Mouse (Mus musculus) heart, postnatal 14 days (tissue): Measurements from ENCODE around the gene Tmem265. TPM values are rescaled to one million over a fixed set of nuclear protein-coding genes. Genes with fewer than 3 reads are reported as not detected.

Experiments
- DNase-seq, 2 experiments: peaks; one replicate each; pipeline ENCODE4 v3.0.0; 2021 to 2022
- intact Hi-C: fragments of 180-260 bp; cut with DNase I; formaldehyde crosslinking; loops from one replicate; pipeline ENCODE4 v1.15.1; 2025
- total RNA-seq, 2 experiments: library from RNA; stranded (reverse); gene quantifications; 2 replicates each; pipeline ENCODE4 v1.2.3; 2021

Gene Tmem265
- total RNA-seq, 2 experiments from 2014 or later: not detected

DNA sequence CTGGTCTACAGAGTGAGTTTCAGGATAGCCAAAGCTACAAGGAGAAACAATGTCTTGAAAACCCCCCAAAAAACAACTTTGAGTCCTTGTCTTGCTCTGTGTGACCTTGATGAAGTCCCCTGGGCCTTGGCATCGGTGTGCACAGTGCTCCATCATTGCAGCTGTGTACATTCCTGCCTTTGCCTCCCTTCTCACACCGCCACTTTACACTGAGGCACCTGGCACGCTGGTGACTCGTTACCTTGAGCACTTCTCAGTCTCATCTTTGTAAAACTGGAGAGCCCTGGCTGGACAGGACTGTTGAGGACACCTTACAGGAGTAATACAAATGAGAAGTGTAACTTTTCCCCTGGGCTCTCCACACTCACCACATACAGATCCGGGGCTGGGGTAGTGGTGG lies 26.0 kb downstream of the Tmem265 start:
- intact Hi-C loops: loop anchor here (5.0 kb wide), 1 partner anchor 225 kb away; no protein-coding TSS in a partner anchor

DNA sequence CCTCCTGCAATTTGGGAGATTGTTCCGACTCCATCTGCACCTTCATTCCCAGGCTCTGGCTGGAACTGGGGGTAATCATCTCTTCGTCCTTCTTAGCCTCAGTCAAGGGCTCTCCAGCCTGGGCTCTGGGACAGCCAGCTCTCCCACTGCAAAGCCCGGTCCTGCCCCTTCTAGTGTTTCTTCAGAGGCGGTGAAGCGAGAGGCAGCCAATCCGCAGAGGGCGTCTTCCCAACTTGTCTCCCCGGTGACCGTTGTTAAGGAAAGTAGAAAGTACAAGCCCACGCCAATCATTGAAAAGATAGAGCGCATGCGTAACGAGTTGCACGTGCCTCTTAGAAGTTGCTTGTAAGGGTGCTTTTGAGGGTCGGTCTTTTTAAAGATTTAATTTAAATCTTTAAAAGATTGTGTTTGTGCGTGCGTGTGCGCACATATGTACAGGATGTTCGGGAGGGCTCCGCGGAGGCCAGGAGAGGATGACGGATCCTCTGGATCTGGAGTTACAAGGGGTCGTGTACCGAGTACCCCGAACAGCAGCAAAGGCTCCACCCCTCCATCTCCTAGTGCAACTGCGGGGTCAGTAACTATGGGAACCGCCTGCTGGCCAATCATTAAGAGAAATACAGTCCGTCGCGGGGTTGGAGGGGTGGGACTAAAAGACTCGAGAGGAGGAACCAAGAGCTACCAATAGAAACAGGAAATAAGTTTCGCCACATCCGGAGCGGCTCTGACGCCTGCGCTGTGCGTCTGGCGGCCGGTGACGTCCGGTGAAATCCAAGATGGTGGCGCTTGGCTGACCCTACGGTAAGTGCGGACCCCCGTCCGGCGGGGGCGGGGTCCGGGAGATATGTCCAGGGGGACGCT lies 27.1 kb downstream of the Tmem265 start, which contains the start of the genes Ccdc189 and Rnf40:
Gene Ccdc189, minus strand, starts transcription at position 585 of the 861 bp plus-strand sequence.
Gene Rnf40, plus strand, starts transcription at position 757 of the 861 bp plus-strand sequence.
- peak; percentile 89 to 91 for DNase-seq
- intact Hi-C loops: loop anchor here (5.0 kb wide), 1 partner anchor 226 kb away; no protein-coding TSS in a partner anchor

More for the DNA sequence above, 26.0 kb downstream of the Tmem265 start:
- DNase-seq: no peak

DNA sequence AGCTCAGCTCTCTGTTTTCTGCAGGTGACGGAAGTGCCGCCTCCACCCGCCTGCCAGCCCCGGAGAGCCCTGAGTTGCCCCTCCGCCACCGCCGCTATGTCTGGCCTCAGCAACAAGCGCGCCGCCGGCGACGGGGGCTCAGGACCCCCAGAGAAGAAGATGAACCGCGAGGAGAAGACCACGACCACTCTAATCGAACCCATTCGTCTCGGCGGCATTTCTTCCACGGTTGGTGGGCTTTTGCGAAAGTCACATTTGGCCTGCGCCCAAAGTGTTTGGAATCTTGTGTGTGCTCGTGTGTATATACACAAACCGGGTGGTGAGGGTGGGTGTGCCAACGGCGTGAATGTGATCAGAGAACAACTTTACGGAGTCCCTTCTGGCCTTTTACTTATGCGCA lies 27.7 kb downstream of the Tmem265 start:
- intact Hi-C loops: loop anchor here (5.0 kb wide), 1 partner anchor 227 kb away; no protein-coding TSS in a partner anchor
- no peak for DNase-seq

DNA sequence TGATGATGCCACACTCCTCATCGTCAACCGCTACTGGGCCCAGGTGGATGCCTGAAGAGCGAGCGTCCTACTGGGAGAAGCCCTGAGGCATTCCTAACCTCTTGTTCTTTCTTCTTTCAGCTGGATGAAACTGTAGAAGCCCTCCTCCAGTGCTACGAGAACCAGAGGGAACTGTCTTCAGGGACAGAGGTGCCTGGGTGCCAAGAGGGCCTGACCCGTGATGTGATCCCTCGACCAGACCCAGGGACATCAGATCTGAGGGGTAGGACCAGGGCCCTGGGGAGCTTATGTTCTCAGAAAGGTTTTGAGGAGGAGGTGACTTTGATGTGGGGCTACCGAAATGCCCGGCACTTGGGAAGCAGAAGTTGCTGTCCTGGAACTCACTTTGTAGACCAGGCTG lies 28.4 kb downstream of the Tmem265 start:
- DNase-seq: no peak
- intact Hi-C loops: loop anchor here (5.0 kb wide), 1 partner anchor 227 kb away; no protein-coding TSS in a partner anchor

DNA sequence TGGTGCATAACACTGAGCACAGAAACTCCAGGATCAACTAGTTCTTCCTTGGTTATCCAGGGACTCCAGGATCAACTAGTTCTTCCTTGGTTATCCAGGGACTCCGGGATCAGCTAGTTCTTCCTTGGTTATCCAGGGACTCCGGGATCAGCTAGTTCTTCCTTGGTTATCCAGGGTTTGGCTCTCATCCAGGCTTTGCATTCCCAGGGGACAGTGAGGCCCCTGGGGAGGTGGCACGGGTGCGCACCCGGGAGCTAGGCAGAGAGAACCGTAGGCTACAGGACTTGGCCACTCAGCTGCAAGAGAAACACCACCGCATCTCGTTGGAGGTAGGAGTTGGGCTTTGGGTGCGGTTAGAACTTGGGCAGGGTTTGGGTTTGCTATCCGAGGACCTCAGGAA lies 29.9 kb downstream of the Tmem265 start:
- DNase-seq: no peak
- intact Hi-C loops: no loop called here

DNA sequence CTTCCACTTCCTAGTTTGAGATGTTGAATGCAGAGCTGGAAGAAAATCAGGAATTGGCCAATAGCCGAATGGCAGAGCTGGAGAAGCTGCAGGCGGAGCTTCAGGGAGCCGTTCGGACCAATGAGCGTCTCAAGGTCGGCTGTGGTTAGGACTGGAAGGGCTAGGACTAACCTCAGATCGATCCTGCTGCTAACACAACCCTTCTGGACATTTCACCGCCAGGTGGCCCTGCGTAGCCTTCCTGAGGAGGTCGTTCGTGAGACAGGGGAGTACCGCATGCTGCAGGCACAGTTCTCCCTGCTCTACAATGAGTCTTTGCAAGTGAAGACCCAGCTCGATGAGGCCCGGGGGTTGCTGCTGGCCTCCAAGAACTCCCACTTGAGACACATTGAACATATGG lies 31.4 kb downstream of the Tmem265 start:
- DNase-seq: no peak
- intact Hi-C loops: no loop called here

DNA sequence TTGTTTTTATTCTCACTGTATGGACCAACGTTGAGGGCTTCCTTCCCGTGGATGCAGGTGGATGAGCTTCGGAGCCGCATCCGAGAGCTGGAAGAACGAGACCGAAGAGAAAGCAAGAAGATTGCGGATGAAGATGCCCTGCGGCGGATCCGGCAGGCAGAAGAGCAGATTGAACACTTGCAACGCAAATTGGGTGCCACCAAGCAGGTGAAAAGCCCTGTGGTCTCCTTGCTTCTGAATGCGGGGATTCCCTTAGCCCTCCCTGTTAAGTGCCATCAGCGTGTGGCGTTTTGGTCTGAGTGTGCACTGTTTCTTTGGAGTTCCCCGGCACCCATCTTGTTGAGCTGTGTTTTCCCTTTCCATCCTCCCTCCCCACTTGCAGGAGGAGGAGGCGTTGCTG lies 35.6 kb downstream of the Tmem265 start:
- intact Hi-C loops: no loop called here
- no peak for DNase-seq

DNA sequence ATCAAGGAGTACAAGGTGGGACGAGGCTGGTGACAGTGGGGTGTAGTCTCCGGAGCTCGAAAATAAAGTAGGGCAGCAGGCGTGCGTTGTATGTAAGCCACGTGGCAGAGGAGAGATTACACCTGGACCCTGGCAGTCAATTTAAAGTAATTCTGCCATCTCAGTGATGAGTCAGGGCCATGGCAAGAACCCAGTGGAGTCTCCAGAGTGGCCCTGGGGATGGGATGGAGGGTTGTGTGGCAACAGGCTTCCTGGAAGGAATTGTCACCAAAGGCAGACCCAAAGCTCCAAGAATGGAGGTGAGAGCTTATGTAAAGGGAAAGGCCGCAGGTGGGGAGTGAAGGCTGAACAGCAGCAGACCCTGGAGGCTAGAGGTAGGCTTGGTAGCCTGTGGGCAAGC lies 39.4 kb downstream of the Tmem265 start:
- no peak for DNase-seq
- intact Hi-C loops: no loop called here

DNA sequence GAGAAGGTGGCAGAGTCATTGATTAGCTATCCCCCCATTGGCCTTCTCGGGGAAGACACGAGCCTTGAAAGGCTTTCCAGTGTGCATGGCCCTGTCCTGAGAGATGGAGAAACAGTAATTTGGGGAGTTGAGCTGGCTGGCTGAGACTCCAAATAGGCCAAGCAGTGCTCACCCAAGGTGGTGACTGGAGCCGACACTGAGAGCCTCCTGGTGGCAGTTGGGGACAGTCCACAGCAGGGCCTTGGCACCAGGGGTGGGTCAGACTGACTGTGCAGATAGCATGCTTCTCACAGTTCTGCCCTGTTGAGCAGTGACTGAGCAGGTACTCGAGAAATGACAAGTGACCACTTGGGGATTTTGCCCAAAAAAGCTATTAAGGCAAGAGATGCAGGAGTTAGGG lies 40.5 kb downstream of the Tmem265 start:
- DNase-seq: no peak
- intact Hi-C loops: no loop called here

DNA sequence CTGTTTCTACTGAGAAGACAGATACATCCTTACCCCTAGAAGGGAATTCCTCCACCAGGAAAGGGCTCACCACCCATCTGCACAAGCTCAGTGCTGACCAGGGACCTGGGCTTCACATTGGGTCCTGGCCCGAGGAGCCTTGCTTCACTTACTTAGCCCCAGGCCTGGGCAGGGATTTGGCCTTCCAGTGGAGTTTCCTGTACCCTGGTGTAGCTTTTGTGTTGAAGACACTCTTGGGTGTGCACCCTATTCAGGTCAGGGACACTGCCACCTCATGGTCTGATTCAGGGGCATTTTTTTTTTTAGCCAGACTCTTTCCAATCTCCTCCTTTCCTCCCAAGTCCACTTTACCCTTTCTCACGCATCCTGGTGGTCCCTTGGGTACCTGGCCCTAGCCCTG lies 41.7 kb downstream of the Tmem265 start:
- DNase-seq: no peak
- intact Hi-C loops: no loop called here

DNA sequence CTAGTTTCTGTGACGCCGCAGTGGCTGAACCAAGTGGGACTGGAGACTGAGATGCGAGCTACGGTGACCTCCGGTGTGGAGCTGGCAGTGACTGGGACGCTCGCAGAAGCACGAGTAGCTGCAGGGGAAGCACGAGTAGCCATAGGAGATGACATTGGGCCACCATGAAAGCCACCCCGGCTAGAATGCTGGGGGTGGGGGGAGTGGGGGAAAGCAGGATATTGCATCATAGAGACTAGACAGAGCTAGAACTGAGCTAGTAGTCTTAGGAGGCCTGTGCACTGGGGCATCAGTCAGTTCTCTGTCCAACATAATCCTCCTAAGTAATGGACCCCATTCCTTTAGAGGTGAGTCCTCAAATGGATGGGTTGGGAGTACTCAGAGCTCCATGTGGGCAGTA lies 43.1 kb downstream of the Tmem265 start:
- intact Hi-C loops: no loop called here

DNA sequence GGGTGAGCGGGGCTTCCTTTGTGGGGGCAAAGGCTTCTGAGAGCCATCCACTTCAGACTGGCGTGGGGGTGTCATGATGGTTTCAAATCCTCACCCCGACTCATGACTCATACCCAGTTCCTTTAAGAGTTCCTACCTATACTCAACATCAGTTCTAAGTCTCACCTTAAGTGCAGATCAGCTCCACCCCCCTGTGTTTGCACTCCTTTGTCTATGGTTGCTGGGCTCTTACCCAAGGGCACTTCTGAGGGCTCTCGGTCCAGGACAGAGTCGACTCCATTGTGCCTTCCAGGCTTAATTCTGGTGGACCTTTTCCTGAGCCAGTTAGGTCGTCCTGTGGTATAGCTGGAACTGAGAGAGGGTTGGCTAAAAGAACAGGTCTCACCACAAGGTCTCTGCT lies 46.0 kb downstream of the Tmem265 start:
- DNase-seq: no peak
- intact Hi-C loops: no loop called here

More for the DNA sequence above, 43.1 kb downstream of the Tmem265 start:
- no peak for DNase-seq

DNA sequence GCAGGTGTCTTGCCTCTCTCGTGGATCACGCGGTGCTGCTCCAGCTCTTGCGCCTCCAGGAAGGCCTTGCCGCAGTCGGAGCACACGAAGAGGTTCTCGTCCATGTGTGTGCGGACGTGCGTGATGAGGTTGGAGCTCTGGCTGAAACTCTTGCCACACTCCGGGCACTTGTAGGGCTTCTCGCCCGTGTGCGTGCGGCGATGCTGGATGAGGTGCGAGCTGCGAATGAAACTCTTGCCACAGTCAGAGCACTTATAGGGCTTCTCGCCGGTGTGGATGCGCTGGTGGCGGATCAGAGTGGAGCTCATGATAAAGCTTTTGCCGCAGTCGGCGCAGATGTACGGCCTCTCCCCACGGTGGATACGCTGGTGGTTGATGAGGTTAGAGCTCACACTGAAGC lies 49.8 kb downstream of the Tmem265 start:
- intact Hi-C loops: no loop called here
- no peak for DNase-seq

DNA sequence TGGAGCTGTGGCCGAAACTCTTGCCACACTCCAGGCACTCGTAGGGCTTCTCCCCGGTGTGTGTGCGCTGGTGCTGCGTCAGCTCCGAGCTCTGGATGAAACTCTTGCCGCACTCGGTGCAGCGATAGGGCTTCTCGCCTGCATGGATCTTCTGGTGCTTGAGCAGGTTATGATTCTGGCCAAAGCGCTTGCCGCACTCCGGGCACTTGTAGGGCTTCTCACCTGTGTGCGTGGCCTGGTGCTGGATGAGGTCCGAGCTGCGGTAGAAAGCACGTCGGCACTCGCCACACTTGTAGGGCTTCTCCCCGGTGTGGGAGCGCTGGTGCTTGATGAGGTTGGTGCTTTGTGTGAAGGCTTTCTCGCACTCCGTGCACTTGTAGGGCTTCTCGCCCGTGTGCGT lies 50.4 kb downstream of the Tmem265 start:
- intact Hi-C loops: no loop called here
- no peak for DNase-seq

DNA sequence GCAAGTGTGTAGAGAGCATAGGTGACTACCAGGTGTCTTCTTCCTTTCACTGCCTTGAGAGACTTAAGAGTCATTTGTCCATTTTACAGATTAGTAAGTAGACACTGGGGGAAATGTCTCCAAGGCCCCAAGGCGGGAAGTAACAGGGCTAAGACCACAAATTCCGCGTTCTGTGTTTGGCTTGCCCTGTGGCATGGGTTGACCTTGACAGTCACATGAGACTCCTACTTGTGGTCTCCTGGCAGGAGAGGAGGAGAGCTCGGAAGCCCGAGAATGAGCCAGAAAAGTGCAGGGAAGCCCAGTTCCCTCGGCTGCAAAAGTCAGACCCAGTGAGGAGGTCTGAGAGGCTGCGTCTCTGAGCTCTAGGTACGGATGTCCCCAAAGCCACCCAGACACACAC lies 52.3 kb downstream of the Tmem265 start:
- intact Hi-C loops: no loop called here

DNA sequence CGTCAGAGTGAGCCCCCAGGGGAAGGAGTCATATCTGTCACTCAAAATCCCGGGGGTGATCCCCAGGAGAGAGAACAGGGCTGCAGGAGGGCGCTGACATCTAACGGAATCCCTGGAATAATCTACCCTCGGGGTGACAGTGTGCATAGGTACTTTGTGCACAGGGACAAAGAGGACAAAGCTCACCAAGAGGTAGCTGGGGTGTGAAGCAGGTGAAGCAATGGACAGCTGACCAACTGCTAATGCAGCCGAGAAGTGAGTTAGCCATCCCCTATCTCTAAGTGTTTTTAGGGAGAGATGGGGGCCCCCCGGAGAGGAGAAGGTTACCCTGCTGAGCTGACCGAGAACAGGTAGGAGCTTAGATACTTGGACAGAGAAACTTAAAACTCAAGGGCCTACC lies 52.9 kb downstream of the Tmem265 start:
- no peak for DNase-seq
- intact Hi-C loops: loop anchor here (1.0 kb wide), 1 partner anchor 26 kb away; no protein-coding TSS in a partner anchor

More for the DNA sequence above, 52.3 kb downstream of the Tmem265 start:
- no peak for DNase-seq

DNA sequence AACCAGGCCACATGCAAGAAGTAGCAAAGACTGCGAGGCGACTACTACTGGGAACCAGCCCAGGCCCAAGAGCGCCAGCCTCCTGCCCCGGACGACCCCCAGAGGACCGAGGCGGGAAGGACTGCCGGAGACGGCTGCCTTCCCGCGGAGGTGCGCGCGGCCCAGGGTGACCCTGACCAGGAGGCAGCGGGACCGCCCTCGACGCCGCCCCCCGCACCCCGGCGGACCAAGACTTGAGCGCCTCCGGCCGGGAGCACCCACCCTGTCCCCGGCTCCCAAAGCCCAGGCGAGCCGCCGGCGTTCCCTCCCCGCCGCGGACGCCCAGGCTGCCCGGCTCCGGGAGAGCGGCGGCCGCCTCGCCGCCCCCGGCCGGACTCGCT lies 53.3 kb downstream of the Tmem265 start:
- intact Hi-C loops: loop anchor here (1.0 kb wide), 1 partner anchor 26 kb away; no protein-coding TSS in a partner anchor
- DNase-seq: peak; percentile 71 to 73

DNA sequence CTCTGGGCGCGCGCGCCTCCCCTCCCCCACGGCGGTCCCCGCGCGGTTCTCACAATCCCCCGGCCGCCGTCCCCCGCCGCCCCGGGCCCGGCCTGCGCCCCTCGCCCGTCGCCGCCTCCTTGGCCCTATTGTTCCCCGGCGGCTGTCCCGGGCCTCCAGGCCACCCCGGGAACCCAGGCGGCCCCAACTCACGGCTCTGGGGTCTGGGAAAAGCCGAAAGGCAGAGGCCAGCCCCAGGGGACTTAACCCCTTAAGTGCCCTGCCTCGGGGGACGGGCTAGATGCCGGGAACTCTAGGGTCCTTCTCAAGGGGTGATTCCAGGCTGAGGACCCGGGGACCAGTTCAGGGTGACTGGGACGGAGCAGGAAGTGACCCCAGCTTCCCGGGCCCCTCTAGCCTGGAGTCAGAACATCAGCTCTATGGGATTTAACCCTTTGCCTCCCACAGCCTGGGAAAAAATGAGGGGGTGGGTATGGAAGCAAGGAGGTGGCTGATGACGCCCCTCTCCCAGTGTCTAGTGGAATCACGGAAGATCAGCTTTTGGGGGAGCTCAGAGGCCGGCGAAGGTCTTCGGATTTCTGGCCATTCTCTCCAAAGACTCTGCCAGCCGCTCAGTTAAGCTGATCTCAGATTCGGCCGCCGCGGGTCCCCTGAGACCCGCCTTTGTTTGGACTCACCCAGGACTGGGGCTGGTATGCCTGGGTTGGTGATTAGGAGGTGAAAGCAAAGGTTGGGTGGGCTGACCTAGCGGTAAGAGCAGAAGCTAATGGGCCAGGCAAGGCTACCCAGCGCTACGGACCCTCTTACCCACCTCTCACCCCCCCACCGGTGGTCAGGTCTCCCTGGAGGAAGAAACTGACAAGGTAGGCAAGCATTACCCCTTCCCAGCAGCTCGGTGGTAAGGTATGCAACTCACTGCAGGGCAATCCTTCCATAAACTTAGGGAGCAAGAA lies 54.0 kb downstream of the Tmem265 start, which contains the start of gene Zfp629:
Gene Zfp629, minus strand, starts transcription at position 907 of the 953 bp plus-strand sequence.
- DNase-seq: peak; percentile 72 to 84
- intact Hi-C loops: loop anchor here (1.0 kb wide), 1 partner anchor 25 kb away; no protein-coding TSS in a partner anchor

DNA sequence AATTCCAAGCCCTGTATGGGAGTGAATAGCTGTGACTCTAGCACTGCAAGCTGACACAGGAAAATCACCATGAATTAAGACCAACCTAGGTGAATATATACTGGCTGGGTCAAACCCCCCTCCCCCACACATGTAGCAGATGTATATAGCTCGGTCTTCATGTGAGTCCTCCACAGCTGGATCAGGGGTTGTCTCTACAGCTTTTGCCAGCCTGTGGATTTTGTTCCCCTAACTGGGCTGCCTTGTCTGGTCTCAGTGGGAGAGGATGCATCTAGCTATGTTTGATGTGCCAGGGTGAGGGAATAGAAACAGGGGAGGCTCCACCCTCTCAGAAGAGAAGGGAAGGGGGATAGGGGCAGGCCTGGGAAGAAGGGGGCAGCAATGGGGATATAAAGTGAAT lies 55.1 kb downstream of the Tmem265 start:
- no peak for DNase-seq
- intact Hi-C loops: no loop called here
